Mouse (Mus musculus): ENCODE data around the gene Gse1. TPM values are rescaled to one million over a fixed set of nuclear protein-coding genes. Genes with fewer than 3 reads are reported as not detected.

Gse1 gene
- polyA plus RNA-seq, 1 experiment from 2014 or later, result 9.6 TPM

GRCm38 (mm10) chr8:120263879-120264278 is 35.6 kb downstream of the Gse1 start:
- Histone ChIP-seq H3K4me2 (no peak overlapping the region), H3K27ac (peak overlapping the region; percentile 98), H3K9ac (no peak overlapping the region), H3K36me3 (no peaks in the 10 kb centered on the region), H3K27me3 (peaks cover 5% of the 10 kb centered on the region), H3K9me3 (no peaks in the 10 kb centered on the region), H3K4me1 (peaks cover 91% of the 10 kb centered on the region), H3K4me3 (no peak overlapping the region)
- ATAC-seq (ENCODE audit: borderline replicate concordance, extremely low read depth, low FRiP score, low TSS enrichment), result no peak
- 84% methylated on average over 5 of the region's 5 CpGs for WGBS

DNA sequence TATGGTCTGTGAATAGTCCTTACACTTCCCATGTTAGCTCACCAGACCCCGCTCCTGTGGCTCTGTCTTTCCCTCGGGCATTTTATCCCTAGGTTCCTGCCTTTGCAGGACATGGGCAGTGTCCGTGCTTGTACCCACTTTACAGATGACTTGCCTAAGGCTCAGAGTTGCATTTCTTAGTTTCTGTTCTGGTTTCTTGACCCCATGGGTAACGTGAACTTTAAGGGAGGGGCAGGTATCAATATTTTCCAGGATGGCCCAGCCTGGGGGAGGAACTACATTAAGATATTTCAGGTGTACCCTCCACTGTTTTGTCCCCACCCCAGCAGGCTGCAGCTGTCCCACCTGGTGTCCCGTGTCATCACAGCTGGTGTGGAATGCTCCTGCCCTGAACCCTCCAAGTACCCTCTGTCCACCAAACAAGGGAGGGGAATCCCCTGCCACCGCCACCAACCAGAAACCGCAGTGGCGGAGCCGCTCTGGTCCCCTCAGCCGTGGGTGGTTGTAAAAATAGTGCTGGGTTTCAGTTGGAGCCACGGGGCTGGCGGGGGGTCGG is 36.2 kb downstream of the Gse1 start:
- H3K9me3 ChIP-seq, result no peaks in the 10 kb centered on the region
- H3K4me1 ChIP-seq, result peaks cover 94% of the 10 kb centered on the region
- H3K4me3 ChIP-seq, result peak overlapping the region; percentile 22
- WGBS, result 22% methylated on average over 13 of the region's 13 CpGs
- no peak for ATAC-seq (ENCODE audit: borderline replicate concordance, extremely low read depth, low FRiP score, low TSS enrichment)
- H3K27ac ChIP-seq, result peak overlapping the region; percentile 98
- H3K36me3 ChIP-seq, result no peaks in the 10 kb centered on the region
- H3K4me2 ChIP-seq, result peak overlapping the region; percentile 58
- H3K27me3 ChIP-seq, result peaks cover 5% of the 10 kb centered on the region
- no peak overlapping the region for H3K9ac ChIP-seq

DNA sequence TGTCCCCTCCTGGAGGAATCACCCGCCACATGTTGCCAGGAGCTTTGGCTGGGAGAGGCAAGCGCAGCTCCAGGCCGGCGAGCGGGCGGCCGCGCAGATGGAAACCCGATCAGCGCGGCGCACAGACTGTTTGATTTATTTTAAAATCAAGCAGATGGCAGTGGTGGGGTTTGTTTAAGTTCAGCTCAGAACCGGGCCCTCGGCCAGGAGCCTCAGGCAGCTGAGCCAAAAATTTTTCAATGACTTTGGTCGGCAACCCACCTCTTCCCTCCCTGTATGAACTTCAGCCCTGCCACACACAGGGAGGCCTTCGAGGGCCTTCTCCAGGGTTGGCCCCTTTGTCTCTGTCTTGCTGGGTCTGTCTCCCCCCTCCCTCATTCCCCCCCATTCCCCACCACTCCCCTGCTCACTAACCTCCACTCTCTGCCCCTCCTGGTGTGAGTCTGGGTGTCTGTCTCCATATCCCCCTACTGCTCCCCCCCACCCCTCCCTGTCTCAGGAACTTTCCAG is 36.7 kb downstream of the Gse1 start:
- Histone ChIP-seq H3K4me1 (peaks cover 96% of the 10 kb centered on the region), H3K9me3 (no peaks in the 10 kb centered on the region), H3K9ac (no peak overlapping the region), H3K4me2 (peak overlapping the region; percentile 58), H3K27me3 (peaks cover 5% of the 10 kb centered on the region), H3K4me3 (peak overlapping the region; percentile 22), H3K36me3 (no peaks in the 10 kb centered on the region), H3K27ac (peak overlapping the region; percentile 98)
- peak; percentile 79 for ATAC-seq (ENCODE audit: borderline replicate concordance, extremely low read depth, low FRiP score, low TSS enrichment)
- WGBS, result under 1% methylated on average over 16 of the region's 16 CpGs

DNA sequence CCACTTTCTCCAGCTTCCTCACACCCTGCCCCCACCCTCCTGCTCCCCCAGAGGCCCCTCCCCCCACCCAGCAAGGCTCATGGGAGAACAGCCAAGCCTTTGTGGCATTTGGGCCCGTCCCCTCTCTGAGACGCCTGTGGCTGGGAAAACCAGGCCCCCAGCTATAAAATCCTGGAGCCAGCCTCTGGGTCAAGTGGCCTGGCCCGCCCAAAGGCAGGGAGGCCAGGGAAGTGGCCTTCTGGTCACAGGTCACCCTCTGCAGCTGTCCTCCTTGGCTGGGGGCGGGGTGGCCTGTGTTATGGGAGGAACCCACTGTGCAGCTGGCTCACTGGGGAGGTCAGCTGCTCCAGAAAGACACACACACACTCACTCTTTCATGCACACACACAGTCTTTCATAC is 37.2 kb downstream of the Gse1 start:
- WGBS, result 7% methylated on average over 4 of the region's 4 CpGs
- Histone ChIP-seq H3K36me3 (no peaks in the 10 kb centered on the region), H3K9ac (0 out of 2 replicates have a peak overlapping the region, but pooled peaks have one; percentile 13), H3K9me3 (no peaks in the 10 kb centered on the region), H3K27me3 (peaks cover 5% of the 10 kb centered on the region), H3K4me1 (peaks cover 96% of the 10 kb centered on the region), H3K27ac (peak overlapping the region; percentile 98), H3K4me2 (peak overlapping the region; percentile 58), H3K4me3 (no peak overlapping the region)
- ATAC-seq (ENCODE audit: borderline replicate concordance, extremely low read depth, low FRiP score, low TSS enrichment), result peak; percentile 55

- Histone ChIP-seq H3K27ac (0 out of 2 replicates have a peak overlapping the region, but pooled peaks have one; percentile 31), H3K9ac (0 out of 2 replicates have a peak overlapping the region, but pooled peaks have one; percentile 2), H3K36me3 (no peaks in the 10 kb centered on the region), H3K4me1 (peaks cover 71% of the 10 kb centered on the region), H3K9me3 (no peaks in the 10 kb centered on the region), H3K27me3 (0 out of 2 replicates have a peak, but pooled peaks cover under 1% of the 10 kb centered on the region), H3K4me3 (no peak overlapping the region), H3K4me2 (no peak overlapping the region)
- no peak for ATAC-seq (ENCODE audit: borderline replicate concordance, extremely low read depth, low FRiP score, low TSS enrichment)
- 42% methylated on average over 19 of the region's 19 CpGs for WGBS
Observed at GRCm38 (mm10) chr8:120268541-120268980, 40.3 kb downstream of the Gse1 start.

GRCm38 (mm10) chr8:120270449-120270848 is 42.2 kb downstream of the Gse1 start:
- H3K9ac ChIP-seq, result no peak overlapping the region
- ATAC-seq (ENCODE audit: borderline replicate concordance, extremely low read depth, low FRiP score, low TSS enrichment), result no peak
- WGBS, result 70% methylated on average over 13 of the region's 13 CpGs
- H3K4me2 ChIP-seq, result no peak overlapping the region
- H3K27me3 ChIP-seq, result no peaks in the 10 kb centered on the region
- no peaks in the 10 kb centered on the region for H3K36me3 ChIP-seq
- H3K27ac ChIP-seq, result no peak overlapping the region
- H3K4me1 ChIP-seq, result peaks cover 67% of the 10 kb centered on the region
- H3K9me3 ChIP-seq, result no peaks in the 10 kb centered on the region
- no peak overlapping the region for H3K4me3 ChIP-seq

- 76% methylated on average over 4 of the region's 4 CpGs for WGBS
- H3K9me3 ChIP-seq, result no peaks in the 10 kb centered on the region
- H3K36me3 ChIP-seq, result no peaks in the 10 kb centered on the region
- H3K4me2 ChIP-seq, result no peak overlapping the region
- H3K4me1 ChIP-seq, result peaks cover 66% of the 10 kb centered on the region
- no peaks in the 10 kb centered on the region for H3K27me3 ChIP-seq
- H3K9ac ChIP-seq, result no peak overlapping the region
- H3K4me3 ChIP-seq, result no peak overlapping the region
- ATAC-seq (ENCODE audit: borderline replicate concordance, extremely low read depth, low FRiP score, low TSS enrichment), result no peak
- no peak overlapping the region for H3K27ac ChIP-seq
Observed at GRCm38 (mm10) chr8:120273430-120273829, 45.2 kb downstream of the Gse1 start.

DNA sequence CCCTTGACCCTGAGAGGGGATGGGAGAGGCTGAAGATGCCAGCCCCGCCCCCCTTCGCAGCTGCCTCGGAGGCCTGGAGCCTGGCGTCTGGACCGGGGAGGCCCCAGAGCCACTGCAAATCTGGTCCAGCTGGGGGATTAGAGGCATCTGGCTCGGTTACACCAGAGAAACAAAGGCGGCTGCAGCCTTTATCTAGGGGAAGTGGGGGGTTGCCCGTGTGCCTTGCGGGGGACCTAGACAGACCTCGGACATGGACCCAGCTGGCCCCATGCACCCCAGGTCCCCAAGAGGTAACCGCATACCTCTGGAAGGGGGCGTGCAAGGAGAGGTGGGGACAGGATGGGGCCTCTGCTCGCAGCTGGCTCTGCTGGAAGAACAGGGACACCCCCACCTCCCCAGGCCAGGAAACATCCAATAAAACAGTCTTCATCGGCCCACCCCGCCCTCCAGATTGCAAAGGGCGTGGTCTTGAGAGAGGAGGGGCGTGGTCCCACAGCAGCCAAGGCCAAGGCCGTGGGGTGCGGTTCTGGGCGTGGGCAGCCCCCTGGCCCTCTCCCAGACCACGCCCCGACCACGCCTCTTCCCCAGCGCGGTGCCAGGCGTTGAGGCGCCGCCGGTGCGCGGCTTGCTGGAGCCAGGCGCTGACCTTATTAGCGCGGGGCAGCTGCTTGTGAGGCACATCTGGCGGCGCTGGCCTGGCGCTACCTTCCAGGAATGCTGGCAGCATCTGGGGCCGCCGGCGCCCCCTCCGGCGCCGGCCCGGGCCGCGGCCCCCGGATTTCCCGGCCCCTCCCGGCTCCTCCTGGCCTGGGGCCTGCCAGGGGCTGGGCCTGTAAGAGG is 48.0 kb downstream of the Gse1 start:
- Histone ChIP-seq H3K36me3 (no peaks in the 10 kb centered on the region), H3K4me3 (peak overlapping the region; percentile 38), H3K27ac (peak overlapping the region; percentile 97), H3K27me3 (no peaks in the 10 kb centered on the region), H3K4me2 (peak overlapping the region; percentile 65), H3K9ac (peak overlapping the region; percentile 21), H3K9me3 (no peaks in the 10 kb centered on the region), H3K4me1 (peaks cover 64% of the 10 kb centered on the region)
- peak; percentile 88 for ATAC-seq (ENCODE audit: borderline replicate concordance, extremely low read depth, low FRiP score, low TSS enrichment)
- WGBS, result under 1% methylated on average over 49 of the region's 49 CpGs

- Histone ChIP-seq H3K27me3 (no peaks in the 10 kb centered on the region), H3K4me1 (peaks cover 69% of the 10 kb centered on the region), H3K36me3 (no peaks in the 10 kb centered on the region), H3K4me2 (peak overlapping the region; percentile 65), H3K27ac (peak overlapping the region; percentile 97), H3K9me3 (no peaks in the 10 kb centered on the region), H3K9ac (peak overlapping the region; percentile 21), H3K4me3 (peak overlapping the region; percentile 38)
- WGBS, result 7% methylated on average over 16 of the region's 16 CpGs
- peak; percentile 1 for ATAC-seq (ENCODE audit: borderline replicate concordance, extremely low read depth, low FRiP score, low TSS enrichment)
Observed at GRCm38 (mm10) chr8:120276891-120277426, 48.7 kb downstream of the Gse1 start.

DNA sequence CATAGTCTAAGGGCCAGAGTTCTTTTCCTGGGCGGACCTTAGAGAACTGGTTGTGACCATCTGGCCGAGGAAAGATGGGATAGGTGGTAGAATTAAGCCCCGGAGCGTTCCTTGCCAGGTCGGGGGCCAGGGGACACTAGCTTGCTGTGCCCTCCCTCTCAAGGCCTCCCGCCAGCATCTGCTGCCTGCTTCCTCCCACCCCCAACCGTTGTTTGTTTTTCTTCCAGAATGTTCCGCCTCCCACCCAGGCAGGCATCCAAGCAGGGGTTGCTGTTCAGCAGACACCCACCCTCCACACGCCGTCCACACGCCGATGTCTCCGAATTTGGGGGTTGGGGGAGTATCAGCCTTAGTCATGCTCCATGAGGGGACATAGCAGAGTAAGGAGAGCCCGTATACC is 49.8 kb downstream of the Gse1 start:
- no peak for ATAC-seq (ENCODE audit: borderline replicate concordance, extremely low read depth, low FRiP score, low TSS enrichment)
- Histone ChIP-seq H3K4me2 (peak overlapping the region; percentile 16; the same call in 1 of the 2 replicates), H3K9me3 (no peaks in the 10 kb centered on the region), H3K27me3 (no peaks in the 10 kb centered on the region), H3K27ac (peak overlapping the region; percentile 97), H3K9ac (no peak overlapping the region), H3K36me3 (no peaks in the 10 kb centered on the region), H3K4me1 (peaks cover 78% of the 10 kb centered on the region), H3K4me3 (no peak overlapping the region)
- 35% methylated on average over 14 of the region's 14 CpGs for WGBS

- Histone ChIP-seq H3K9ac (no peak overlapping the region), H3K9me3 (no peaks in the 10 kb centered on the region), H3K4me1 (peaks cover 85% of the 10 kb centered on the region), H3K27ac (peak overlapping the region; percentile 97; the same call in 1 of the 2 replicates), H3K36me3 (no peaks in the 10 kb centered on the region), H3K27me3 (no peaks in the 10 kb centered on the region), H3K4me3 (no peak overlapping the region), H3K4me2 (no peak overlapping the region)
- no peak for ATAC-seq (ENCODE audit: borderline replicate concordance, extremely low read depth, low FRiP score, low TSS enrichment)
- WGBS, result 67% methylated on average over 8 of the region's 8 CpGs
Observed at GRCm38 (mm10) chr8:120279418-120279817, 51.2 kb downstream of the Gse1 start.

Data from lung, embryonic 15.5 days (tissue).